Mouse (Mus musculus): ENCODE measurements around the gene Olfr791.

- TF ChIP-seq ZMIZ1 (IDR thresholded peaks at IDR 0.05; ENCODE audit: low read depth, low read length) (no peak), ETS1 (IDR thresholded peaks at IDR 0.05; ENCODE audit: low read depth, low read length) (no peak), NELFE (IDR thresholded peaks at IDR 0.05; ENCODE audit: low read depth, low read length) (no peak), ZC3H11A (IDR thresholded peaks at IDR 0.05; ENCODE audit: low read depth, low read length) (no peak)
These were observed at the start of gene Olfr791 for GRCm38 (mm10) chr10:129521492-129521891.

Measured in MEL (cell line).